Mouse (Mus musculus): ENCODE measurements around the gene Rpl3. TPM values are rescaled to one million over a fixed set of nuclear protein-coding genes. Genes with fewer than 3 reads are reported as not detected.
A peak's percentile ranks its signal among the peaks of the same experiment; 100 is the strongest.
"Not testable (repeated sequence)": the region's sequence is repeated elsewhere in the genome, so short reads cannot be mapped to it uniquely, and the experiment has no call there.

The Rpl3 gene
- polyA plus RNA-seq, 1 experiment from 2014 or later = 706 TPM

DNA sequence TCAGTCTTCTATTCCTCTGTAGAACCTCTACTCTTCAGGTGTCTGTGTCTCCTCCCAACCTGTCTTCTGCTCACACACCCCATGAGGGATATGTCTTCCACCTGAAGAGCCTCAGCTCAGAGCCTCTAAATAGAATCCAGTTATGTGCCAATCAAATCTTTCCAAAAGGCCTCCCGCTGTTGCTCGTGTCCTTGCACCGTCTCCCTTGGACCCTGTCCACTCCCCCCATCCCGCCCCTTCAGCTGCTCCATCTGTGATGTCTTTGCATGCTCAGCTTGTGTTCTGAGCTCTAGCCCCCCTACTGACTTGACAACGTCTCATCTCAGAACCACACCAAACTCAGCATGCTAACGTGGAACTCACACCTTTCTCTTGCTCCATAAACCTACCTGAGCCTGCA lies 39.8 kb upstream of the Rpl3 start:
- Histone ChIP-seq H3K9ac (ENCODE audit: low read length) (no peak overlapping the region), H3K4me3 (ENCODE audit: low read depth, low read length) (no peak overlapping the region), H3K4me2 (replicated peaks; ENCODE audit: low read depth) (no peak overlapping the region), H3K27ac (replicated peaks) (no peak overlapping the region), H3K27me3 (ENCODE audit: control insufficient read depth, insufficient read depth, low read length) (no peaks in the 10 kb centered on the region), H3K4me1 (replicated peaks; ENCODE audit: control insufficient read depth, insufficient read depth) (0 out of 2 replicates have a peak, but pooled peaks cover 4% of the 10 kb centered on the region), H3K36me3 (ENCODE audit: control insufficient read depth, insufficient read depth, low read length) (no peaks in the 10 kb centered on the region), H3K9me3 (ENCODE audit: control insufficient read depth, low read length) (no peaks in the 10 kb centered on the region)
- WGBS = 77% methylated on average over 6 of the region's 6 CpGs
- TF ChIP-seq CTCF (IDR thresholded peaks at IDR 0.05; ENCODE audit: low read depth) (no peak), EP300 (optimal IDR thresholded peaks at IDR 0.05) (no peak)
- ATAC-seq (ENCODE audit: low FRiP score, low TSS enrichment) (no peak), DNase-seq (ENCODE audit: low spot score) (no peak)

- no peak overlapping the region for H3K4me2 ChIP-seq (replicated peaks; ENCODE audit: low read depth)
- TF ChIP-seq CTCF (IDR thresholded peaks at IDR 0.05; ENCODE audit: low read depth) = no peak
- no peak for TF ChIP-seq EP300 (optimal IDR thresholded peaks at IDR 0.05)
- DNase-seq (ENCODE audit: low spot score) = no peak
- H3K36me3 ChIP-seq (ENCODE audit: control insufficient read depth, insufficient read depth, low read length) = no peaks in the 10 kb centered on the region
- no peaks in the 10 kb centered on the region for H3K9me3 ChIP-seq (ENCODE audit: control insufficient read depth, low read length)
- 77% methylated on average over 5 of the region's 5 CpGs for WGBS
- H3K4me3 ChIP-seq (ENCODE audit: low read depth, low read length) = no peak overlapping the region
- no peak for ATAC-seq (ENCODE audit: low FRiP score, low TSS enrichment)
- H3K4me1 ChIP-seq (replicated peaks; ENCODE audit: control insufficient read depth, insufficient read depth) = 0 out of 2 replicates have a peak, but pooled peaks cover 4% of the 10 kb centered on the region
- H3K27ac ChIP-seq (replicated peaks) = no peak overlapping the region
- no peak overlapping the region for H3K9ac ChIP-seq (ENCODE audit: low read length)
- H3K27me3 ChIP-seq (ENCODE audit: control insufficient read depth, insufficient read depth, low read length) = no peaks in the 10 kb centered on the region
These were observed 39.0 kb upstream of the Rpl3 start for GRCm38 (mm10) chr15:80130689-80131088.

- no peak for DNase-seq (ENCODE audit: low spot score)
- H3K36me3 ChIP-seq (ENCODE audit: control insufficient read depth, insufficient read depth, low read length) = no peaks in the 10 kb centered on the region
- TF ChIP-seq EP300 (optimal IDR thresholded peaks at IDR 0.05) (no peak), CTCF (IDR thresholded peaks at IDR 0.05; ENCODE audit: low read depth) (no peak)
- H3K9me3 ChIP-seq (ENCODE audit: control insufficient read depth, low read length) = no peaks in the 10 kb centered on the region
- WGBS = 87% methylated on average over 6 of the region's 6 CpGs
- no peak overlapping the region for H3K27ac ChIP-seq (replicated peaks)
- H3K9ac ChIP-seq (ENCODE audit: low read length) = no peak overlapping the region
- H3K4me3 ChIP-seq (ENCODE audit: low read depth, low read length) = no peak overlapping the region
- H3K4me1 ChIP-seq (replicated peaks; ENCODE audit: control insufficient read depth, insufficient read depth) = 0 out of 2 replicates have a peak, but pooled peaks cover 4% of the 10 kb centered on the region
- no peaks in the 10 kb centered on the region for H3K27me3 ChIP-seq (ENCODE audit: control insufficient read depth, insufficient read depth, low read length)
- no peak for ATAC-seq (ENCODE audit: low FRiP score, low TSS enrichment)
- H3K4me2 ChIP-seq (replicated peaks; ENCODE audit: low read depth) = no peak overlapping the region
These were observed 38.3 kb upstream of the Rpl3 start for GRCm38 (mm10) chr15:80129982-80130381.

DNA sequence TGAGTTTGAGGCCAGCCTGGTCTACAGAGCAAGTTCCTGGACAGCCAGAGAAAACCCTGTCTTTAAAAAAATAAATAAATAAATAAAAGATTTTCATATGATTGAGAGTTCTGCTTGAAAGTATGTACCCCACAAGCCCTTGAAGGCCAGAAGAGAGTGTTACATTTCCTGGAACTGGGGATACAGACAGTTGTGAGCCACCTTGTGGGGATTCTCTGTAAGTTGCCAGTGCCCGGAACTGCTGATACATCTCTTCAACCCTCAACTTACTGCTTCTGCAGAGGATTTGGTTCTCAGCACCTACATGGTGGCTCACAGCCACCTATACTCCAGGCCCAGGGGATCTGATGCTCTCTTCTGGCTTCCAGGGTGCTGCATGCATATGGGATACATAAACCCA lies 35.5 kb upstream of the Rpl3 start:
- no peaks in the 10 kb centered on the region for H3K4me1 ChIP-seq (replicated peaks; ENCODE audit: control insufficient read depth, insufficient read depth)
- no peak overlapping the region for H3K9ac ChIP-seq (ENCODE audit: low read length)
- no peaks in the 10 kb centered on the region for H3K36me3 ChIP-seq (ENCODE audit: control insufficient read depth, insufficient read depth, low read length)
- H3K27me3 ChIP-seq (ENCODE audit: control insufficient read depth, insufficient read depth, low read length) = no peaks in the 10 kb centered on the region
- TF ChIP-seq CTCF (IDR thresholded peaks at IDR 0.05; ENCODE audit: low read depth) (peak; percentile 57), EP300 (optimal IDR thresholded peaks at IDR 0.05) (no peak)
- no peak overlapping the region for H3K27ac ChIP-seq (replicated peaks)
- WGBS = 52% methylated on average over 1 of the region's 1 CpGs
- H3K9me3 ChIP-seq (ENCODE audit: control insufficient read depth, low read length) = no peaks in the 10 kb centered on the region
- no peak overlapping the region for H3K4me2 ChIP-seq (replicated peaks; ENCODE audit: low read depth)
- H3K4me3 ChIP-seq (ENCODE audit: low read depth, low read length) = no peak overlapping the region
- ATAC-seq (ENCODE audit: low FRiP score, low TSS enrichment) (no peak), DNase-seq (ENCODE audit: low spot score) (no peak)

DNA sequence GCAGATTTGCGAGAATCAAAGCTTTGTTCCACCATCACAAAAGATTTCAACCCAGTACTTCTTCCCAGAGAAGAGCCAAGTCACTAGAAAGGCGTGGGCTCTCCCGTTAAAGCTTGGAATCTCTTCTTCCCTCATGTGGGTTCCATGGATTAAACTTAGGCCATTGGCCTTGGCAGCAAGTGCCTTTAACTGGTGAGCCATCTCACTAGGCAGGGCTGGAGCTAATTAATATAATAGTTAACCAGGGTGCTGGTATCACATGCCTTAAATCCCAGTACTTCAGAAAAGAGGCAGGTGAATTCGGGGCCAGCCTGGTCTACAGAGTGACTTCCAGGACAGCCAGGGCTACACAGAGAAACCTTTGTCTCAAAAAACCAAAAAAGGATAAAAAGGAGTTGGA lies 33.0 kb upstream of the Rpl3 start:
- Histone ChIP-seq H3K4me3 (ENCODE audit: low read depth, low read length) (no peak overlapping the region), H3K27ac (replicated peaks) (no peak overlapping the region), H3K4me1 (replicated peaks; ENCODE audit: control insufficient read depth, insufficient read depth) (no peaks in the 10 kb centered on the region), H3K9me3 (ENCODE audit: control insufficient read depth, low read length) (no peaks in the 10 kb centered on the region), H3K9ac (ENCODE audit: low read length) (no peak overlapping the region), H3K27me3 (ENCODE audit: control insufficient read depth, insufficient read depth, low read length) (no peaks in the 10 kb centered on the region), H3K4me2 (replicated peaks; ENCODE audit: low read depth) (no peak overlapping the region), H3K36me3 (ENCODE audit: control insufficient read depth, insufficient read depth, low read length) (no peaks in the 10 kb centered on the region)
- ATAC-seq (ENCODE audit: low FRiP score, low TSS enrichment) (no peak), DNase-seq (ENCODE audit: low spot score) (no peak)
- TF ChIP-seq CTCF (IDR thresholded peaks at IDR 0.05; ENCODE audit: low read depth) (no peak), EP300 (optimal IDR thresholded peaks at IDR 0.05) (no peak)
- WGBS = 72% methylated on average over 4 of the region's 4 CpGs

DNA sequence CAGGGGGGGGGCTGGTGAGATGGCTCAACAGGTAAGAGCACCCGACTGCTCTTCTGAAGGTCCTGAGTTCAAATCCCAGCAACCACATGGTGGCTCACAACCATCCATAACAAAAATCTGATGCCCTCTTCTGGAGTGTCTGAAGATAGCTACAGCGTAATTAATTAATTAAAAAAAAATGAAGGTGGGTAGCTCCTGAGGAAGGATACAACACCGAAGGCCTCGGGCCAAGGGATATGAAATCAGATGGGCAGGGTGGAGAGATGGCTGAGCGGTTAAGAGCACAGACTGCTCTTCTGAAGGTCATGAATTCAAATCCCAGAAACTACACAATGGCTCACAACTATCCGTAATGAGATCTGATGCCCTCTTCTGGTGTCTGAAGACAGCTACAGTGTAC lies 30.8 kb upstream of the Rpl3 start:
- not testable (repeated sequence) for DNase-seq (ENCODE audit: low spot score); H3K36me3 ChIP-seq (ENCODE audit: control insufficient read depth, insufficient read depth, low read length); H3K4me1 ChIP-seq (replicated peaks; ENCODE audit: control insufficient read depth, insufficient read depth); H3K9ac ChIP-seq (ENCODE audit: low read length); H3K4me2 ChIP-seq (replicated peaks; ENCODE audit: low read depth); H3K27me3 ChIP-seq (ENCODE audit: control insufficient read depth, insufficient read depth, low read length); H3K9me3 ChIP-seq (ENCODE audit: control insufficient read depth, low read length); H3K27ac ChIP-seq (replicated peaks); H3K4me3 ChIP-seq (ENCODE audit: low read depth, low read length); ATAC-seq (ENCODE audit: low FRiP score, low TSS enrichment)
- WGBS = 94% methylated on average over 6 of the region's 6 CpGs

Data from stomach, postnatal 0 days (tissue).